Mouse (Mus musculus) liver, embryonic 13.5 days (tissue): Measurements from ENCODE around the gene Ddx58. TPM values are rescaled to one million over a fixed set of nuclear protein-coding genes. Genes with fewer than 3 reads are reported as not detected.

Experiments used
- ATAC-seq: fragments of 200-750 bp; cut with Nextera tagmentation; 2 replicates; pipeline ENCODE4 v1.8.0; 2017; ENCODE audit warnings: low read depth, mild to moderate bottlenecking, moderate number of reproducible peaks, moderate library complexity
- DNase-seq: peaks from one replicate; pipeline ENCODE4 v3.0.0; 2022
- H3K27ac ChIP-seq: fragments of 300-500 bp; sonication (generic); 2 replicates; pipeline ENCODE4 v1.5.1; 2015; ENCODE audit warnings: moderate library complexity, mild to moderate bottlenecking, inconsistent platforms
- H3K27me3 ChIP-seq: fragments of 300-500 bp; sonication (generic); 2 replicates; pipeline ENCODE4 v1.6.1; 2015; ENCODE audit warnings: mild to moderate bottlenecking, inconsistent platforms
- H3K36me3 ChIP-seq: fragments of 300-500 bp; sonication (generic); 2 replicates; pipeline ENCODE4 v1.6.1; 2015; ENCODE audit warnings: mild to moderate bottlenecking, inconsistent platforms
- H3K4me1 ChIP-seq: fragments of 300-500 bp; sonication (generic); replicated peaks from 2 replicates; pipeline ENCODE4 v1.6.1; 2015; ENCODE audit warnings: inconsistent platforms
- H3K4me2 ChIP-seq: fragments of 300-500 bp; sonication (generic); 2 replicates; pipeline ENCODE4 v1.6.1; 2015; ENCODE audit warnings: inconsistent platforms, mild to moderate bottlenecking, moderate library complexity
- H3K4me3 ChIP-seq: fragments of 300-500 bp; sonication (generic); replicated peaks from 2 replicates; pipeline ENCODE4 v1.5.1; 2015; ENCODE audit warnings: mild to moderate bottlenecking, inconsistent platforms
- H3K9ac ChIP-seq: fragments of 300-500 bp; sonication (generic); 2 replicates; pipeline ENCODE4 v1.6.1; 2015; ENCODE audit warnings: mild to moderate bottlenecking, inconsistent platforms
- H3K9me3 ChIP-seq: fragments of 300-500 bp; sonication (generic); replicated peaks from 2 replicates; pipeline ENCODE4 v1.6.1; 2016; ENCODE audit warnings: inconsistent platforms
- WGBS: fragments of 180-500 bp; shearing (Covaris S2); methylation state at CpG from one replicate; pipeline ENCODE4 v1.1.7; 2015; ENCODE audit not compliant: insufficient replicate concordance; 5-methylcytosine and 5-hydroxymethylcytosine counted together
- polyA plus RNA-seq: library from polyadenylated mRNA; unstranded; fragments of >200 nt; fragmentation: Nextera tagmentation; extraction: Ambion mirVana; gene quantifications from 2 replicates; pipeline ENCODE4 v1.2.1, GENCODE M21; 2015

The Ddx58 gene
- polyA plus RNA-seq, 1 experiment from 2014 or later: 2.8 TPM

DNA sequence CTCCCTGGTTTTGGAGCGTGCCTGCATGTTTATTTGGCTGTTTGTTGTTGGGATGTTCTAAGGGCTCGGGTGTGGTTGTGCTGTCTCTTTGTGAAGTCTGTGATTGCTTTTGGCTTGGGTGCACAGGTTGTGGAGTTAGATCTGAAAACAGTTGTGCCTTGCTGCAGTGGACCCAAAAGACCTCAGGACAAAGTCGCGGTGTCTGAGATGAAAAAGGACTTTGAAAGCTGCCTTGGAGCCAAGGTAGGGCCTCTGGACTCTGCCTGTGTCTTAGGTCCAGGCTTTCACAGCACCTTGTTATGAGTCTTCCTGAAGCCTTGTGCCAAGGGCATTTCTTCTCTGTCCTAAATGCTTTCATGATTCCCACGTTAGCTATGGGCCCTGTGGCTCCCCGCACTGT lies 59.6 kb downstream of the Ddx58 start:
- Histone ChIP-seq H3K4me2 (no peak overlapping the region), H3K36me3 (peaks cover 45% of the 10 kb centered on the region), H3K9me3 (no peaks in the 10 kb centered on the region), H3K27me3 (no peaks in the 10 kb centered on the region), H3K4me1 (peaks cover 9% of the 10 kb centered on the region), H3K4me3 (no peak overlapping the region), H3K27ac (no peak overlapping the region), H3K9ac (no peak overlapping the region)
- DNase-seq: no peak
- WGBS: 81% methylated on average over 6 of the region's 6 CpGs
- ATAC-seq: no peak

DNA sequence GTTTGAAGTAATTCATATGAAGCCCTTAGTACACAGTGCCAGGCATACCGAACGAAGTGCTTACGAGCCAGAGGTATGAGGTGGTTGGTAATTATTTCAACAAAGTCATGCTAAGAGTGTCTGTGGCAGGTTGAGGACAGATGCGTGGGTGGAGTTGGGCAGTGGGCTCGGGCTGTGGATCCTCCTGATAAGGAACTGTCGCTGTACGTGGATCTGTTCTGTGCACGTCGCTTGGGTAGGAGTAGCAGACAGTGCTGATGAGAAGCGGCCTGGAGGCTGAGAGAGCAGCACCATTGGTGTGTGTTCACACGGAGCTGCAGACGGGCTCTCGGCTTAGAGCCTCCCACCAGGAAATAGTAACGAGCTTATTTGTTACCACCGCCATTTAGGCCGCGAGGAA lies 61.0 kb downstream of the Ddx58 start:
- DNase-seq: no peak
- H3K4me3 ChIP-seq: no peak overlapping the region
- H3K9me3 ChIP-seq: no peaks in the 10 kb centered on the region
- no peaks in the 10 kb centered on the region for H3K27me3 ChIP-seq
- no peak overlapping the region for H3K27ac ChIP-seq
- peaks cover 9% of the 10 kb centered on the region for H3K4me1 ChIP-seq
- no peak for ATAC-seq
- H3K36me3 ChIP-seq: peaks cover 35% of the 10 kb centered on the region
- H3K9ac ChIP-seq: no peak overlapping the region
- no peak overlapping the region for H3K4me2 ChIP-seq
- 50% methylated on average over 17 of the region's 17 CpGs for WGBS

DNA sequence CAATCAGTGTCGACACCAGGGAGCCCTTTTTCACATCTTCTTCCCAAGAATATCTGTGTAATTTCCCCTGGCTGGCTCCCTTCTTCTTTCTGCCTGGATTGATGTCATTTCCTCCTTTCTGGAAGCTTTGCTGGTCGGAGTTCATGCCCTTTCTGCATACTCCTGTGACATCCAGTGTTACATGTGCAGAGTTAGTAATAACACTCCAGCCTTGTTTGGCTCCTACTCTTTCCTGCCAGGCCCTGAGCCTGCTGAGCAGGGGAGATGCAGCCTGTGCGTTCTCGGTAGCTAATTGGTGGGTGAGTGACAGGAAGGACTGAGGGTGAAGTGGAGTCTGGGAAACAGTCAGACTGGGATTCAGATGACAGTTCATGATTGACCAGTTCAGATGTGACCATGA lies 65.3 kb downstream of the Ddx58 start:
- peaks cover 4% of the 10 kb centered on the region; the same call in 1 of the 2 replicates for H3K4me1 ChIP-seq
- no peak overlapping the region for H3K9ac ChIP-seq
- ATAC-seq: no peak
- DNase-seq: no peak
- H3K9me3 ChIP-seq: no peaks in the 10 kb centered on the region
- peaks cover 28% of the 10 kb centered on the region for H3K36me3 ChIP-seq
- no peak overlapping the region for H3K4me3 ChIP-seq
- no peak overlapping the region for H3K4me2 ChIP-seq
- H3K27ac ChIP-seq: no peak overlapping the region
- 66% methylated on average over 4 of the region's 4 CpGs for WGBS
- H3K27me3 ChIP-seq: no peaks in the 10 kb centered on the region

DNA sequence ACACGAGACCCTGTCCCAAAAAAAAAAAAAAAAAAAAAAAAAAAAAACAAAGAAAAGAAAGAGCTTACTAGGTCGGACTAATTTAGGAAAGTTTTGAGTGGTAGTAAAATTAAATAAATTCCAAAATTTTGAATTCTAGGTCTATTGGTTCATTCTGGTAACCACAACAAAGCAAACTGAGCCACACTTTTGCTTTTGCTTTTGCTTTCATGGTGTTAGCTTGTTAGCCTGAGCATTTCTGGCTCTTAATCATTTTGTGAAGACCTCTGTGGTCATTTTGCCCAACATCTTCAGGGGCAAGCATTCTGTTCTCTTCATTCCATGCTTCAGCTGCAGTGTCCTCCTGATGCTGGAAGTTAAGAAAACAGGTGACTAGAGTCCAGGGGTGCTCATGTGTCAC lies 67.3 kb downstream of the Ddx58 start:
- H3K4me1 ChIP-seq: no peaks in the 10 kb centered on the region
- WGBS: 77% methylated on average over 2 of the region's 2 CpGs

DNA sequence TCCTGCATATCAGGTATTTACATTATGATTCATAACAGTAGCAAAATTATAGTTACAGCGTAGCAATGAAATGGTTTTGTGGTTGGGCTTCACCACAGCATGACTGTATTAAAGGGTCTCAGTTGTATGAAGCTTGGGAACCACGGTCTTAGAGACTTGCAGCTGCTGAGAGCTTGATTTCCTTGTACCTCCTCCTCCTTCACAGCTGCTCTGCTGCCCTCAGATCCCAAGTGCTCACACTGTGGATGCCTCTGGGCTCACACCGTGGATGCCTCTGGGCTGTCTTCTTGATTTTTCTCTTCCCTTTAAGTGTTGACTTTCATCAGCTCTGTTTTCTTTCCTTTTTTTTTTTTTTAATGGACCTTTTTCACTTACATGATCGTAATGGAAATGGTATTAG lies 68.2 kb downstream of the Ddx58 start:
- Histone ChIP-seq H3K27me3 (no peaks in the 10 kb centered on the region), H3K9me3 (no peaks in the 10 kb centered on the region), H3K27ac (no peak overlapping the region), H3K4me1 (no peaks in the 10 kb centered on the region), H3K9ac (no peak overlapping the region), H3K4me2 (no peak overlapping the region), H3K4me3 (no peak overlapping the region), H3K36me3 (peaks cover 30% of the 10 kb centered on the region)
- no peak for ATAC-seq
- no peak for DNase-seq
- 76% methylated on average over 4 of the region's 4 CpGs for WGBS

More for the DNA sequence above, 67.3 kb downstream of the Ddx58 start:
- H3K27ac ChIP-seq: no peak overlapping the region
- no peaks in the 10 kb centered on the region for H3K9me3 ChIP-seq
- no peaks in the 10 kb centered on the region for H3K27me3 ChIP-seq
- no peak overlapping the region for H3K4me3 ChIP-seq
- H3K36me3 ChIP-seq: peaks cover 26% of the 10 kb centered on the region
- no peak overlapping the region for H3K4me2 ChIP-seq
- no peak for ATAC-seq
- DNase-seq: no peak
- no peak overlapping the region for H3K9ac ChIP-seq

DNA sequence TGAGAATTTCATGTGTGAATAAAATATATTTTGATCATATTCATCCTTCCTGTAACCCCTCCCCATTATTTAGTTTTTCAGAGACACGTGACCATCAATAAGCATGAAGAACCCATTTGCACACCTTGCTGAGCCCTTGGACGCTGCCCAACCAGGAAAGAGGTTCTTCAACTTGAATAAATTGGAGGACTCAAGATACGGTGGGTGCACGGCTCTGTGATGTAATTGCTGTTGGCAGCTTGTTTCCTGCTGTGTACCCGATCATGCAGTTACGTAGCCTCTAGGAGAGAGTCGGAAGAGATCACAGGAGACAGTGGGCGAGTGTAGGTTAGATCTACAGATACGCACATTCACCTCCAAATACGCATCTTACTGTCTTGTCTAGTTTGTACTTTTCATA lies 76.0 kb downstream of the Ddx58 start:
- Histone ChIP-seq H3K36me3 (peaks cover 23% of the 10 kb centered on the region), H3K4me3 (no peak overlapping the region), H3K9ac (no peak overlapping the region), H3K9me3 (0 out of 2 replicates have a peak, but pooled peaks cover 5% of the 10 kb centered on the region), H3K4me1 (no peaks in the 10 kb centered on the region), H3K4me2 (no peak overlapping the region), H3K27me3 (no peaks in the 10 kb centered on the region), H3K27ac (no peak overlapping the region)
- whole genome bisulfite sequencing: 75% methylated on average over 10 of the region's 10 CpGs
- DNase-seq (no peak), ATAC-seq (no peak)

DNA sequence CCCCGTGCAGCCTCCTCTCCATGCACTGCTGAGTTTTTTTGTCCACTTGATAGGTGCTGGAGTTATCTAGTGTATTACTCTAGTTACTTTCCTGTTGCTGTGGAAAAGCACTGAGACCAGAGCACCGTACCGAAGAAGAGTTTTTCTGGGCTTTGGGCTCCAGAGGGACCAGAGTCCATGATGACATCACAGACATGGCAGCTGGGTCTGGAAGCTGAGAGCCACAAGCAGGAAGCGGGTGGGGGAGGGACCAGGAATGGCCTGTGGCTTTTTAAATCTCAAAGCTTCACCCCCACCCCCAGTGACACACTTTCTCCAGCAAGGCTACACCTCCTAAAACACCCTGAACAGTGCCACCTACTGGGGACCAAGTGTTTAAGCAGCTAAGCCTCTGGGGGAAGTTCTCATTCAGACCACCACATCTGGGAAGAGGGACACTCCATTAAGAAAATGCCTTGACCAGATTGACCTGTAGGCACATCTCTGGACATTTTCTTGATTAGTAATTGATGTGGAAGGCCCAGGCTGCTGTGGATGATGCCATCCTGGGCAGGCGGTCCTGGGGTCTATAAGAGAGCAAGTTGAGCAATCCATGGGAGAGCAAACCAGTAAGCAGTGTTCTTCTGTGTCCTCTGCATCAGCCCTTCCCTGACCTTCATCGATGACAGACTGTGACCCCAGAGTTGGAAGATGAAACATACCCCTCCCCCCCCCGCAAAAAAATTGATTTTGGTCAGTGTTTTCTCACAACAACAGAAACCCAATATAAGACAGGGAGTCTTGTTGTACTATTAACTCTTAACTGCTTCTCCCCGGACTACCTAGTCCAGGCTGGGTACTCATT lies 78.8 kb downstream of the Ddx58 start:
- Histone ChIP-seq H3K27ac (no peak overlapping the region), H3K36me3 (peaks cover 17% of the 10 kb centered on the region), H3K4me3 (no peak overlapping the region), H3K4me2 (no peak overlapping the region), H3K4me1 (peaks cover 21% of the 10 kb centered on the region), H3K9ac (no peak overlapping the region), H3K9me3 (0 out of 2 replicates have a peak, but pooled peaks cover 5% of the 10 kb centered on the region), H3K27me3 (no peaks in the 10 kb centered on the region)
- WGBS: 73% methylated on average over 8 of the region's 8 CpGs
- ATAC-seq: no peak
- DNase-seq: no peak

DNA sequence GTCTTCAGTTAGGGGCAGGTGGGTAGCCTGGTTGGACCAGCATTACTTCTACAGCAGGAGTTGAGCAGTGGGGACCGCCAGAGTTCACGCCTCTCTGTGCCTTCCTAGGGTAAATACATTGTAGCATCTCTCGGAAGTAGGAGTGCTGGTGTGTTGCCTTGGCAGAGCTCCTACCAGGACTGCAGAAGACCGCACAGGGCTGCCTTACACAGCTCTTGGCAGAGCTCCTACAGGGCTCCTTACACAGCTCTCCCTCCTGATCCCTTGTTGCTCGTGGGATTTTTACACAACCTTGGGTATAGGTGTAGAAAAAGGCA lies 81.4 kb downstream of the Ddx58 start:
- H3K36me3 ChIP-seq: peaks cover 11% of the 10 kb centered on the region
- H3K27me3 ChIP-seq: no peaks in the 10 kb centered on the region
- no peak overlapping the region for H3K4me2 ChIP-seq
- no peak overlapping the region for H3K27ac ChIP-seq
- no peak overlapping the region for H3K9ac ChIP-seq
- DNase-seq (no peak), ATAC-seq (no peak)
- H3K4me3 ChIP-seq: no peak overlapping the region
- H3K9me3 ChIP-seq: 0 out of 2 replicates have a peak, but pooled peaks cover 5% of the 10 kb centered on the region
- WGBS: 70% methylated on average over 5 of the region's 5 CpGs
- peaks cover 35% of the 10 kb centered on the region for H3K4me1 ChIP-seq

DNA sequence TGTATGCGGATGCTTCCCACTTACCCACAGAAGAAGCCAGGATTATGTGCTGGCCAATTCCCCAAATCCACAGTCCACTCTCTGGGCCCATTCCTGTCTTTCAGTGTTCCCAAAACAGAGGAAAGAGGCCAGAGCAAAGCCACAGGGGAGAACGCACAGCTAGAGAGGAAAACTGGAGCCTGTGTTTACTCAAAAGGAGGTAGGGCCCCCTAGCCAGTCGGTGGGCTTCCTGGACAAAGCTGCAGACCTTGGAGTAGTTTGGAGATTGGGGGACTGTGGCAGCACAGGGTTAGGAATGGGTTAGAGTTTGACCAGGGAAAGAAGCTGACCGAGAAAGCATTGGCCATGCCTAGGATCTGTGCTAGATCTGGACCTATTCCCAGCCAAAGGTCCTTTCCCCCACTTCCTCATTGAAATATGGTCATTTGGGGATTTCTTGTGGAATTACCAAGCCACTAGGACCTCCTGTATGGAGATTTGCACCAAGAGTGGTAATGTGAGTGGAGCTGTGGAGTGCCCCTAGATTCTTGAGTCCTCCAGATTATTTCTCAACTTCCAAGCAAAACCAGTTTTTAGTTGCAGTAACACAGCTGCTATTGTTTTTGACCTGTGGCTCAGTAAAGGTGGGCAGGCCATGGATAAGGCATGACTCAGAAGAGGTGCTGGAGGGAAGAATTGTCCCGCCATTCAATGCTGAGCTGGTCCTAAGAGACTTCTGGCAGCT lies 82.0 kb downstream of the Ddx58 start:
- Histone ChIP-seq H3K27ac (no peak overlapping the region), H3K4me3 (no peak overlapping the region), H3K9ac (no peak overlapping the region), H3K4me2 (no peak overlapping the region), H3K9me3 (0 out of 2 replicates have a peak, but pooled peaks cover 5% of the 10 kb centered on the region), H3K27me3 (no peaks in the 10 kb centered on the region), H3K36me3 (peaks cover 11% of the 10 kb centered on the region), H3K4me1 (peaks cover 35% of the 10 kb centered on the region)
- DNase-seq: no peak
- 61% methylated on average over 5 of the region's 5 CpGs for WGBS
- ATAC-seq: no peak

DNA sequence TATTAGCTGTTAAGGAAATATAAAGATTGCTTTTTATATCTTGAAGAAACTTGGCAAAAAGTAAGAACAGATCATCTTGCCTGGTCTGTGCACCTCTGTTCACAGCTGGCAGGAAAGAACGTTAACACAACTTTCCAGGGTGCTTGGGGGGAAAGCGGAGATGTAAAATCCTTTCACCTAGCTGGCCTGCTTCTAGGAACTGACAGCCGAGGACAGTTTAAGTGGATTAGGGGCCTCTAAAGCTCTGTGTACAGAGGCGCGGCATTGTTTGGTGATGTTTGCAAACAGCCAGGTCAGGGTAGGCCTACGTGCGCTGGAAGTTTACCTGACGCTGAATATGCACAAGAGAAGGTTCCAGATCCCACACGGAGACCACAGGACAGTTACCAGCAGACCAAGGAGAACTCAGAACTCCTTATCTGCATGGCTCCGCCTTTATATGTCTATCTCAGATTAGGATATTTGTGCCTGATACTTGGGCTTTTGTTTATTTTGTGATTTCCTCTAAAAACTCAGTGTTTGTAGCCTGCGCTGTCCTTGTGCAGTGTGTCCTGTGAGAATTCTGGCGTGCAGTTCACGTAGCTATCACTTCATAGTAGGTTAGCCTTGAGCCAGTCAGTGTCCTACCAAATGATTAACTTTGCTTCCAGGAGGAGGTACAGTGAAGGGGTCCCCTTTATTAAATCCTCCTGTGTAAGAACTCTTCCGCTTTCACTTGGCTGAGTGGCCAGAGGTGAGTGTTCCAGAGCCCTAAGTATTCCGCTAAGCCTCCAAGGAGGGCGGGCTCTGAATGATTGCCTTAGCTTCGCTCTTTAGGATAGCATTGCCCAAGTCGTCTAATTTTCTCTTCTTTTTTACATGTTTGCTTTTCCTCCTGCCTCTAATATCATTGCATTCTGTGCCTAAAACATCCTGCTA lies 82.8 kb downstream of the Ddx58 start:
- Histone ChIP-seq H3K4me1 (peaks cover 35% of the 10 kb centered on the region), H3K9ac (no peak overlapping the region; the same call in 1 of the 2 replicates), H3K36me3 (peaks cover 9% of the 10 kb centered on the region), H3K4me3 (no peak overlapping the region), H3K27ac (peak overlapping the region; percentile 27; the same call in 1 of the 2 replicates), H3K27me3 (no peaks in the 10 kb centered on the region), H3K4me2 (no peak overlapping the region), H3K9me3 (0 out of 2 replicates have a peak, but pooled peaks cover 5% of the 10 kb centered on the region)
- DNase-seq (no peak), ATAC-seq (no peak)
- WGBS: 68% methylated on average over 18 of the region's 18 CpGs

DNA sequence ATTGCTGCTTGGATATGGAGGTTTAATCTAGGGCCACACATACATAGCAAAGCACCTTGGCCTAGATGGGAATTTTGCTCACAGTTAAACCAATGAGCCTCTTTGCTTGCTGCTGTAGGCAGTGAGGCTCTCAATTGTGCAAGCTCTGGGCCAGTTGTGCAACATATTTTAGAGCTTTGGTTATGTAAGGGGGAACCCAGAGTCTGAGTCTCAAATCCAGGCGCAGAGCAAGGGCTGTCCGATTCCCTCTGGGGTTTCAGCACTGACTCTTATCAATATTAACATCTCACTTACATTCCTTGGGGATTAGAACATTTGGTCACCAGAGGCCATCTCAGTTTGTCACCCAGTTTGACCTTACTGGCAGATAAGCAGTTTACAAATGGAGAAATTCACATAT lies 83.5 kb downstream of the Ddx58 start:
- H3K36me3 ChIP-seq: peaks cover 7% of the 10 kb centered on the region
- no peak overlapping the region for H3K4me2 ChIP-seq
- peak overlapping the region; percentile 52; the same call in 1 of the 2 replicates for H3K27ac ChIP-seq
- no peak overlapping the region for H3K4me3 ChIP-seq
- no peak for DNase-seq
- H3K9me3 ChIP-seq: 0 out of 2 replicates have a peak, but pooled peaks cover 5% of the 10 kb centered on the region
- peak; percentile 51 for ATAC-seq
- 61% methylated on average over 2 of the region's 2 CpGs for WGBS
- H3K4me1 ChIP-seq: peaks cover 35% of the 10 kb centered on the region
- no peaks in the 10 kb centered on the region for H3K27me3 ChIP-seq
- no peak overlapping the region for H3K9ac ChIP-seq
